Mouse (Mus musculus): ENCODE results near the gene Kcna2. TPM values are rescaled to one million over a fixed set of nuclear protein-coding genes. Genes with fewer than 3 reads are reported as not detected.

Gene Kcna2
- total RNA-seq, 2 experiments from 2014 or later = 133 to 160 TPM

DNA sequence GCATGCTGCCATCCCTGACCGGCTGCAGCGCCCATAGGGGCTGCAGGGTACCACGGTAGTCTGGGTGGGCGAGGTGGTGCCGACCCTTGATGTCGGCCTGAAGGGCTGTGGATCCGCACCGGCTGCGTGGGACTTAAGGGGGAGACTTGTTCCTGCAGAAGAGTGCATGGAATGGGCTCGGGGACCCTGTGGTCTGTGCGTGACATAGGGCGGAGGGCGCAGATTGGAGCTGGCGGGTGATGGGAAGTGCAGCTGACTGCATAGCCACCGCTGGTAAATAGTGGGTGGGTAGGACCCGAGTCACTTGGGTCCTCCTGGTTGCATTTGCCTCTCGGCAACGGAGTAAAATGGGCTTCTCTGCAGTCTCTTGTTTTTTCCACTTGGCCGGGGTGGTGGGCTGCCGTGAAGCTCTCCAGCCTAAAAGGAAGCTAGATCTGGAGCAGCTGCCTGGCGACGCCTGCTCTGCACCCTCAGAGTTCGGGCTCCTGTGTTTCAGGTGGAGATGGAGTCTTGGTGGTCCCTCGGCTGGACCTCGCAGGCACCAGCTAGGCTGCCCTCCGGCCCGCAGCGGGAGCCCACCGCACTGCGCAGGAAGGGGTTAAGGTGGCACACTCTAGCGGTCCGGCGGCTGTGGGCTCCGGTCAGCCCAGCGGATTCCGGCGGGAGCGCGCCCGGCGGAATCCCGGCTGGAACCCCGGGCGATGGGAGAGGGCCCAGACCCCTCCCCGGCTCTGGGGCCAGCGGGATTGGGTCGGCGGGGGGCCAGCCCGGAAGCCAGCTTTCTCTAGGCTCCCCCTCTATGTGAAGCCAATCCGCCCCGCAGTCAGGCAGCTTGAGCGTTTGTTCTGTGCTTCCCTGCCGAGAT lies 1.1 kb downstream of the Kcna2 start:
- peak; percentile 59 to 70 for DNase-seq (ENCODE audit: low spot score in 2 of 2)

DNA sequence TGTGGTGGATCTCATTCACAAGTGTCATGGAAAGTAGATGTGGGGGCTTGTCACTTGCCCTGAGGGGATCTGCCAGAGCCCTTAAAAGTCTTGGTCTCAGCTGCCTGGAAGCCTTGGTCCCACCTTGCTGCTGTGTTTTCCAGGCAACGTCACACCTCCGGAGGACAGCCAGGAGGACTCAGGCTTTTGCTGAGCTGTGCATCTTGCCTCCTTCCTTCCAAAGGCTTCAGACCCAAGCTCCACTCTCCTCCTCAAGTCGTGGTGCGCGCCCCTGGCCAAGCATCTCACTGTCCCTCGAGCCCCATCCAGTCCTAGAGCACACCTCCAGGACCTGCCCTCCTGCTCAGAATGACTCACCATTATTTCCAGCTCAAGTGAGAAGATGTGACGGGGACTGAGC lies 2.1 kb downstream of the Kcna2 start:
- DNase-seq (ENCODE audit: low spot score in 2 of 2) = peak; percentile 29 to 38

DNA sequence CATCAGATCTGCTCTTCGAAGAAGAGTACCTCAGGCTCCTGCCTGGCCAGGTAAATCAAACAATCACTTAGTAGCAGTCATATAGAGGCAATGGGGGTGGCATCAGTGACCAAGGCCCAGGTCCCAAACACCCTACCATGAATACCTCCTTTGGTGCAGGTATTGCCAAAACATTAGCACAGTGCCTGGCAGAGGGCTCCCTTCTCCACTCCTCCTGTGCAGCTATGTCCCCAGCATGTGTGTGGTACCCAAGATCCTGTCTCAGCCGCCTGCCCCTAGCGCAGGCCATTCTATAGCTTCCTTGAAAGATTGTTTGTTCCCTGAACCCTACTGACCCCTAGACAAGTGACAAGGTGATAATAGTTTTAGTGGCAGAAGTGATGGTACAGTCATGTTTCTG lies 2.5 kb downstream of the Kcna2 start:
- no peak for DNase-seq (ENCODE audit: low spot score in 2 of 2)

DNA sequence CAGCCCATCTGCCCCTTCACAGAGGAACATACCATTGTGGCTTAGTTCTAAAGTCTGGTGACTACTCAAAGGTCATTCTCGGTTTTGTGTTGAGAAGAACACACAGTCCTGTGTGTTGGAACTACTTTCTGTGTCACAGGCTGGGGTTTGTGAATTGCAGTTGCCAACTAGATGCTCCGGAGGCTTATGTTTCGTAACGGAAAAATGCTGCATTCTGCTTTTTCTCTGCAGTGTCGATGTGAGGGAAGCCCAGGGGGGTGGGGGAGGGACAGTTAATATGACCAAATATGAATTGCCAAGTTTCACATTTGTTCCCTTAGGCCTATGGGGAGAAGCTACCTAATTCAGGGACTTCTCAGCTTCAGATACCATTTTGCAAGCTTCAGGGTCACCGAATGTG lies 5.0 kb downstream of the Kcna2 start:
- DNase-seq (ENCODE audit: low spot score in 2 of 2) = peak in 1 of 2 experiments; percentile 38

DNA sequence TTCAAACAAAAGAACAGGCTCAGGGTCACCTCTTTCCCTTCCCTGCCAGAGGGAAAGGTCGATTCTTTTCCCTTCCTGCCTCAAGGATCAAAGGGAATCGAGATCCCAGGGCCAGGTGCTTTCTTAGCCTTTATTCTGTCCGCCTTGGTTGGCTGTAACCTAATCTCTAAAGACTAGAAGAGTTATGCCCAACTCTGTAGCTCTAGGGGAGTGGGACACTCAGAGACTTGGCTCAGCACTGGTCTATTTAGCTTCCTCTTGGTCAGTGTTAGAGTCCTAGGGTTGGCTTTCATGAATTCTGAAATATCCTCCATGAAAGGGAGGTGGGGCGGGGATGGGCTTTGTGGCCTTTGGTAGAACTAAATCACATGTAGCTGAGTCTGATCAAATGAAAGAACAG lies 11.6 kb downstream of the Kcna2 start:
- DNase-seq (ENCODE audit: low spot score in 2 of 2) = no peak

DNA sequence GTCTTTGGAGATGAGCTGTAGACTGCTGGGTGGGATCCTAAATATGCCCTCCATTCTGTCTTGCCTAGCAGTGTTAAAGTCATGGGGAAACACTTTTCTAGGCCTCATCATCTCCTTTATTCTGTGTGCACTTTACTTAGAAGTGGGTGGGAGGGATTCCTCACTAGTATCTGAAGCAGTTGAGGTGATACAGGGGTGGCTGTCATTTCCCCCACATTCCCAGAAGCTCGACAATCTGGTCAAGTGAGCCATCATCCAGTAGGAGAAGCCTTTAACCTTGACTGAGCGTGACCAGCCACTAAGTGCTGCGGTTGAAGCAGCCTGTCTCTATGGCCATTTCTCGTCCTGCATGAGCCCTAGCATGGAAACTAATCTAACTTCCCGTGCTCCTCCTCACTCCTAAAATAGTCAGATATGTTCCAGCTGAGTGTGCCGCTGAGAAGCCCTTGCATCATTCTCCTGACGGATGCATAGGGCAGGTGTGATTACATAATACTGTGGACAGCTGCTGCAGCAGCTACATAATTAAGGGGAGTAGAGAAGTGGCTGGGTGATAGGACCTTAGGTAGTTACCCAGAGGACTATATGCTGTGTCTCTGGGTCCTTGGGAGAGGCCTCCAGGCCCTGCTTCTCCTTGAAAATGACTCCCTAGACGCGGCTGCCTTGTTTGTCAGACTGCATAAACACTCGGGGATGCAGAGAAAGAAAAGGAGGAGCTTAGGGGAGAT lies 12.2 kb downstream of the Kcna2 start:
- peak in 1 of 2 experiments; percentile 26 for DNase-seq (ENCODE audit: low spot score in 2 of 2)

DNA sequence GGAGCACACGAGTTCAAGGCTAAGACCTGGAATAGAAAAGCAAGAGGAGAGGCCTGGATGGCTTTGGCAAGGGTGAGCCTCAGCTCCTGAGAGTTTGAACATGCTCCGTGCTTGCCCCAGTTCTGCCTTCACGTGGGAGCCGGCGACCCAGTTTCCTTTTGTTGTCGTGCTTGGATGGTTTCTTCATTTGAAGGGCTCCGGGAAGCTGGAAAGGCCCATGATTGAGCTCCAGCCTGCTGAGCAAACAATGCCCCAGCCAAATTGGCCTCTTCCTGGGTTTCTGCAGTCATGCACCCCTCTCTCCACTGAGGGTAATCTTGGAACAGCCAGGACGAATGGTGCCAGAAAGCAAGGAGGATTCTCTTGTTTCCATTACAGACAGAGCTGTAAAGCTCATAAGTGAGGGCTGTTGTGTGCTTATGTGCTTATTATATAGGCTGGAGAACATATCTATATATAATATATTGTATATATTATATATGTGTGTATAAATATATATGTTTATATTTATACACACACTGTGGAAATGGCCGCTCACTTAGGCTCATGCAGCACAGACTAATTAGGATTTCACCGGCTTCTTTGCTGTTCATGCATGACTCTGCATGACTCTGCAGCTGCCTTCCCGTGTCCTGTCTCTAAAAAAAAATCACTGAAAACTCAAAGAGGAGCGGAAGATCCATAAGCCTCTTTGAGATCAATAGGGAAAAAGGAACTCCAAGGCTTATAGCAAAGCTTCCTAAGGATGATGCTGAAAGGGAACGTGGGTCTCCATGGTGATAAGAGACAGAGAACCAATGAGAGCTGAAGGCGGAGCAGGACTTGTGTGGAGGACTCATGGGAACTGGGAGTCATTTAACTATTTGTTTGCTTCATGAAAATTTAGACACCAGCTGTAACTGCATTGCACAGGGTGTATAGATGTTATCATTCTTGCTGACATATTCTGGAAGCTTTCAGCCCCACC lies 13.1 kb downstream of the Kcna2 start:
- DNase-seq (ENCODE audit: low spot score in 2 of 2) = peak; percentile 62 to 78

DNA sequence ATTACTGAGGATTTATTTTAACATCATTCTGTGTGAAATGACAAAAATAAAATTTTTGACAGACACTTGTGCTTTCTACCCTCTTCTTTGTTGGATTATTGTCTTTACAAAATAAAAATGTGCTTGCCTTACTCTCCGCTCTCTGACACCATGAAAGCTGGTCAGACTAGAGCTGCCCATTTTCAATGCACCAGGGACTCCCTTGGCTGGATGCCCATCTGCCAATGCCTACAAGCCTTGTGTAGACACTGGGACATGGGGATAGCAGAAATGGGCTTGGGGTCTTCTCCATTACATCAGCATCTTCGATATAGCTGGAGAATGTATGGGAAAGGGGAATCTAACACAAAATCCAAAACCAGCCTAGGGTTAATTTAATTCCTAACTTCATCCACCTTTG lies 14.0 kb downstream of the Kcna2 start:
- no peak for DNase-seq (ENCODE audit: low spot score in 2 of 2)

DNA sequence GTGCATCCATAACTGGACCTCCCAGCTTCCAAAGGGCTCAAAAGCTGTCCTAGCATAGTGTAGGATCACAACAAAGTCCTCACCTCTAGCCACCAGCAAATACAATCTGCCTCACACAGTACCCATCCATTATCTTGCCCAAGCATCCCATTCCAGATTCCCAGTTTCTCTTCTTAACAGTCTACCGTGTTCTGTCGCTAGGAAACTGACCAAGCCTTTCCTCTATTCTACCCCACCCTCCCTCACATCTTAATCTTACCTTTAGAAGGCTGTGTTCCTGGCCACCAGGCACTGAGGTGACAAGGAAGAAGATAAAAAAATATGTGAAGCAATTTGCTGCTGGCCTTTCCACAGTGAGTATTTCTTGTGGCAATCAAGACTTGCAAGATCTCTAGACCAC lies 14.8 kb downstream of the Kcna2 start:
- no peak for DNase-seq (ENCODE audit: low spot score in 2 of 2)

DNA sequence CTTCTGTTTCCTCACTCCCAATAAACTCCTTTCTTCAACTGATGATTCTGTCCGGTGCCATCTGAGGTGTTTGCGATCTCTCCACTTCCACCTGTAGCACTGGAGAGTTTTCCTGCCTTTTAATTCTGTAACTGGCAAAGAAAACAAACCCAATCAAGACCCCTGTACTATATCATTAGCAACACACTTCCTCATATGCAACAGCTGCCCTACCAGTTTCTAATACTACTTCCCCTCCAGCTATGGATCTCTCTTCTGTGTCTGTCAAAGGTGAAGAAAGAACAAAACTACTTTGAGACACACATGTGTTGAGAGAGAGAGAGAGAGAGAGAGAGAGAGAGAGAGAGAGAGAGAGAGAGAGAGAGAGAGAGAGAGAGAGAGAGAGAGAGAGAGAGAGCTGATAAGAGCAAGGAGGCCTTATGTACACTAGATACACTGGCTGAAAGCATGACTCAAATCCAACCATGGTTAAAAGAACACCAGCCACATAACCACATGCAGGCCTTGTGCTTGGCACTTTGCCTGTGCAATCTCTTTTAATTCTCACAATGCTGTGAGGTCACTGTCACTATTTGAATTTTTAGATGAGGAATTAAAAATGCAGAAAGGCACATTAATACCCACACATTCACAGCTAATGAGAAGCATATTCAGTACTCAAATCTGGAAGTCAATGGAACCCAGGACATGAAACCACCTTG lies 19.1 kb downstream of the Kcna2 start:
- no peak for DNase-seq (ENCODE audit: low spot score in 2 of 2)

DNA sequence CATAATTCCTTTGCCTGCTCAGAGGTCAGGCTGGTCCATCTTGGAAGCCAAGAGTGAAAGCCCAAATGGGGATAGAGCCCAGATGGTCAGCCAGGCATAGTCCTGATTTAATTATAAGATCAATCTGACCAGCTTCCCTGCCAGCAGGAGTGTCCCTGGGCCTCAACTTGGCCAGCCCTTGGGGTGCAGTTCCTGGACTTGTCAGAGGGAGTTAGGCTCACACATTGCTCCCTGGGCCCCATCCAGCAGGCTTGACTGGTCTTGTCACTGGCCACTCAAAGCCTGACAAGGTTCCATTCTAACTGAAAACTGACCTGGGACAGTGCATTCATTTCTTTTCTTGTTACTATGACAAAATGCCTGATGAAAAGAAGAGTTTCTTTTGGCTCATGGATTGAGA lies 21.4 kb downstream of the Kcna2 start:
- no peak for DNase-seq (ENCODE audit: low spot score in 2 of 2)

DNA sequence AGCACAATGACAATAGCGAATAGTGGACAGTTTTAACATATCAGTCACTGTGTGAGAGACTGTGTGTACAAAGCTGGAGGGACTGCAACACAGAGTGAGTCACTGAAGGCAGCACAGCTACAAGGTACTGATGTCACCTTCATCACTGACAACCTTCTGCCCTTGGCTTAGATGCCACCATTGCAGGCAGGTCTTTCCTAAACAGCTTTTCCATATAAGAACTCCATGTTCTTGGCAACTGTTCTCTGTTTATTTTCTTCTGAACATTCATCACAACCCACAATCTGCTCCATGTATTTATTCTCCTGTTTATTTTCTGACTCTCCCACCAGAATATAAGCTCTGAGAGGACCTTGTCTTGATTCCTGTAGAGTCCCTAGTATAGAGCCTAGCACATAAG lies 26.7 kb downstream of the Kcna2 start:
- no peak for DNase-seq (ENCODE audit: low spot score in 2 of 2)

DNA sequence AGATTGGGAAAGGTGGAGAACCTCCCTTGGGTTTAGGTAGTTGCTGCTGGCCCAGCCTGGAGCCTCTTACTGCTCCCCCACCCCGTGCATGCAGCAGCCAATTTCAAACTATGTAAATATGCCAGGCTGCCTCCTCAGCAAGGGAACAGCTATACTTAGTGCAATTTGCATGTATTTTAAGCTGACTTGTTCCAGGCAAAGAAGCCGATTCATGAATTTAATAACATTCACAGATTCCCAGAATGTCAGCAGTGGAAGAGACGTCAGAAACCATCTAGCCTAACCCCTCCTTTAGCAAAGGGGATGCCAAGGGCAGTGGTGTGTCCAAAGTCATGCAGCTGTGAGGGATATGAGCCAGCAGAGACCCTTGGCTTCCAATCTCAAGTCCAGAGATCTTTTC lies 27.5 kb downstream of the Kcna2 start:
- peak; percentile 51 to 72 for DNase-seq (ENCODE audit: low spot score in 2 of 2)

DNA sequence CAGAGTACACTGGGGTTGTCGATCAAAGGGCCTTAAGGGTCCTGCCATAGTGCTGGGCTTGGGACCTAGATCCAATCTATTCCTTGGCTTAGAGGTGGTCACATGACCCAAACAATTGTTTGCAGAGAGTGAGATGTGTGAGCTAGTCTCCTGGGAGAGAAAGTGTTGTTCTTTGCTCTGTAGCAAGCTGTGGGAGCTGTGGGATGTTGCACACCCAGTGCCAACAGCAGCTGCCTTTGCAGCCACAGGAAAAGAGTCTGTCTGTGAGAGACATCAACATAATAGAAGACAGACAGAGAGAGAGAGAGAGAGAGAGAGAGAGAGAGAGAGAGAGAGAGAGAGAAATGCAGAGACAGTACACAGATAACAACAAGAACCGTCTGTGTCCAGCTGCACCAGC lies 28.3 kb downstream of the Kcna2 start:
- peak in 1 of 2 experiments; percentile 29 for DNase-seq (ENCODE audit: low spot score in 2 of 2)

DNA sequence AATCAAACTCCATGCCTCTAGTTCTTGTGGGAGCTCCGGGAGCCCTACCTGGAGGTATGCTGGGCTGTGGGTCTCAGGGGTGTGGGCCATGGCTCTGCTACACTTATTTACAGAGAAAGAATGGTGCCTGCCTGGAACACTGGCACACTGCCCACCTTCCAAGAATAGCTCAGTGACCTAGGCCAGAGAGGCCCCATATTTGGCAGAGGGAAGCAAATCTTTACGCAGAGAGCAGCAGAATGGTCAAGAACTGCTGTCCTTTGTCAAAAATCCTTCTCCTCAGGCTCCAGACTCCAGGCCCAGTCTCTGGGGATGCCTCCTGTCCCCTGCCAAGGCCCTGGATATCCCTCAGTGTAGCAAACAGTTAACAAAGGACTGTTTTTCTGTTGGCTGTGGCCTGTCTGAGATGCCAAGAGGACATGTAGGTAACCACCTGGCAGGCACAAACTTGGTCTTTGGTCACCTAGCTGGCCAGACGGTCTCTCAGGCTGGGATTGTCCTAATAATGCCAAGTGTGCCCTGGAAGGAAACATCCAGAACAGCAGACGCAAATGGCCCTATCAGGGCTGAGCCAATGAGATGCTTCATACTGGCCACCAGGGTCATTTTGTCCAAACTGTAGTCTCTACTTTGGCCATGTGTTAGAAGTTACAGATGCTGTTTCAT lies 29.8 kb downstream of the Kcna2 start:
- no peak for DNase-seq (ENCODE audit: low spot score in 2 of 2)

DNA sequence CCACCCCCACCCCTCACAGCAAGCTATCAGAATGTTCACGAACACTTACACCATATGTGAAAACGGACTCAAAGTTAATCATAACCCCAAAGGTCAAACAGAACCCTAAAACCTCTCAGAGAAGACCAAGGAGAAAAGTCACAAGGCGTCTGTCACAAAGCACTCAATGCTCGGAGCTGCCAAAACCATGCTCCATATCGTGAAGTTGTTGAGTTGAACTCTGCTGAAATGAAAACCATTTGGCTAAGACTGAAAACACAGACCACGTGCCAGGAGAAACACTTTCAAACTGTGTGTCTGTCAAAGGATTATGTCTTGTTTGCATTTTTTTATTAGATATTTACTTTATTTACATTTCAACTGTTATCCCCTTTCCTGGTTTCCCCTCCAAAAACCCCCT lies 30.9 kb downstream of the Kcna2 start:
- no peak for DNase-seq (ENCODE audit: low spot score in 2 of 2)

DNA sequence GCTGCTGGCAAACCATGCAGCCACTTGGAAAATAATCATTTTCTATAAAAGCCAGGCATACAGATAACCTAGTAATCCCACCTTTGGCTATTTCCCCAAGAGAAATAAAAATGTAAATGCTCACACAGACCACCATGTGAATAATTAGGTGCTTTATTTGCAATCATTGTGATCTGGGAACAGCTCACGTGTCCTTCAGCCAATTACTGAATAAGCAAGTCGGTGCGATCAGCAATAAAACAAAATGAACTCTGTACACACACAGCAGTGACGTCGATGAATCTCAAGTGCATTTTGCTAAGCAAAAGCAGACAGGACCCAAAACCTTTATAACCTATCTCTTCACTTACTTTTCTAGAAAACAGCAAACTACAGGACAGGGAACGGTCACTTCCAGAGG lies 31.7 kb downstream of the Kcna2 start:
- no peak for DNase-seq (ENCODE audit: low spot score in 2 of 2)

DNA sequence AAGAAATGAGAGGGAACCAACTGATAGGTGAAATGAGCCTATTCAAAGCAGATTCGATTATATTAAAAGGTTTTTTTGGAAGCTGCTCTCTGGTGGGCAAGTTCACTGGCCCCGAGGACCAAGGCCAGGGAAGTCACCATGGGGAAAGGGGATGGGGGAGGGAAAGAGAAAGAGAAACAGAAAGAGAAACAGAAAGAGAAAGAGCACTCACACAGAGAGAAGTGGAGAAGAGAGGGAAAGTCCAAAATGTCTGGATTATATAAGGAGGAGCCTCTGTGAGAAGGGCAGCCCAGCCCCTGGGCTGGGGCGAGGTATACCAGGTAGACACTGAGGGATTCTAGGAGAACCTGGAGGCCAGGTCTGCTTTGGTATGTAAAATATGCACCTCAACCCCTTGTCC lies 33.5 kb downstream of the Kcna2 start:
- no peak for DNase-seq (ENCODE audit: low spot score in 2 of 2)

DNA sequence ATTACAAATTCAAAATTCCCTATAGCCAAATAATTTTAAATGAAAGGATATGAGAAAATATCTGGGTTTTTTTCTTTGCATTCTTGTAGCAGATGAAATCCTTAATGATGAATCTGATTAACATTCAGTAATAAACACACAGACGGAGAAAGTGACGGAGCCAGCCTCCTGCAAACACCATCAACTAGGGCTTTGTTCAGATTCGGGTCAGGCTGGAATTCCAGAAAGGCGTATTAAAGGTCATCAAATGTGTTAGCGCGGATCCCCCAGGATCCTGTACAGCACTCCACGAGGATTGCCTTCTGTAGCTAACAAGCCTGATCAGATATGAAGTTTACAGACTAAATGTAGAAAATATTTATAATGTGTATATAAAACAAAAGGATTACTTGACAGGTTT lies 46.2 kb downstream of the Kcna2 start:
- DNase-seq (ENCODE audit: low spot score in 2 of 2) = no peak

DNA sequence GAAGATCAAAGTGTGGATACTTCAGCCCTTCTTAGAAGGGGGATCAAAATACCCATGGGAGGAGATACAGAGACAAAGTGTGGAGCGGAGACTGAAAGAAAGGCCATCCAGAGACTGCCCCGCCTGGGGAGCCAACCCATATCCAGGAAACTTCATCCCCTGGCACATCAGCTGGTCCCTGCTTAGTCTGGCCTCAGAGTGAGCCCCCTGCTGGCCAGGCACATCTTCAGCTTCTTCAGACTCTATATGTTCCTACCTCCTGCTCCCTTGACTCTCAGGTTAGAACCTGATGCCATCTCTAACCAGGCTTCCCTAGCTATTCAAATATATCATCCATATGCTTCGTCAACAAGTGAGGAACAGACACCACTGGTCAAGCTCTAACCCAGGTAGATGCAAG lies 48.1 kb downstream of the Kcna2 start:
- DNase-seq (ENCODE audit: low spot score in 2 of 2) = peak; percentile 56 to 70
